Mouse (Mus musculus) ES-Bruce4 (cell line): ENCODE measurements around the gene Tcf7l1. TPM values are rescaled to one million over a fixed set of nuclear protein-coding genes. Genes with fewer than 3 reads are reported as not detected.
A peak's percentile ranks its signal among the peaks of the same experiment; 100 is the strongest.
"Not testable (repeated sequence)": the region's sequence is repeated elsewhere in the genome, so short reads cannot be mapped to it uniquely, and the experiment has no call there.

Experiments
- H3K27ac ChIP-seq: 2 replicates; pipeline ENCODE4 v1.5.1; 2012; ENCODE audit warnings: low read length, inconsistent platforms; ENCODE audit not compliant: insufficient read depth
- H3K27me3 ChIP-seq: 2 replicates; pipeline ENCODE4 v1.6.1; 2012; ENCODE audit warnings: mild to moderate bottlenecking, low read length, inconsistent platforms; ENCODE audit not compliant: control insufficient read depth, poor library complexity, insufficient read depth, severe bottlenecking
- H3K36me3 ChIP-seq: 2 replicates; pipeline ENCODE4 v1.6.1; 2012; ENCODE audit warnings: inconsistent platforms, mild to moderate bottlenecking, low read length, moderate library complexity; ENCODE audit not compliant: control insufficient read depth, poor library complexity, insufficient read depth, severe bottlenecking
- H3K4me1 ChIP-seq: one replicate; pipeline ENCODE4 v1.8.1; 2011; ENCODE audit warnings: low read length; ENCODE audit not compliant: control insufficient read depth, insufficient read depth
- H3K4me3 ChIP-seq: 2 replicates; pipeline ENCODE4 v1.5.1; 2011; ENCODE audit warnings: low read depth, mild to moderate bottlenecking, low read length
- H3K9ac ChIP-seq: 2 replicates; pipeline ENCODE4 v1.6.1; 2012; ENCODE audit warnings: low read depth, mild to moderate bottlenecking, inconsistent platforms; ENCODE audit not compliant: poor library complexity, severe bottlenecking
- H3K9me3 ChIP-seq: replicated peaks from 2 replicates; pipeline ENCODE4 v1.6.1; 2012; ENCODE audit warnings: mild to moderate bottlenecking, low read length, inconsistent platforms; ENCODE audit not compliant: control insufficient read depth, poor library complexity, insufficient read depth, severe bottlenecking
- CTCF ChIP-seq: IDR thresholded peaks from one replicate; pipeline ENCODE4 v1.8.1; 2011; ENCODE audit warnings: low read depth, low read length
- EP300 ChIP-seq: IDR thresholded peaks from 2 replicates; pipeline ENCODE4 v1.6.1; 2011; ENCODE audit warnings: low read depth, low read length; ENCODE audit not compliant: insufficient read depth
- POLR2A ChIP-seq: IDR thresholded peaks from one replicate; pipeline ENCODE4 v1.8.1; 2011; ENCODE audit warnings: low read length; ENCODE audit not compliant: insufficient read depth
- polyA plus RNA-seq: library from polyadenylated mRNA; stranded (reverse); fragments of >200 nt; gene quantifications from 2 replicates; pipeline ENCODE4 v1.2.4, GENCODE M21; 2011; ENCODE audit warnings: low read depth; ENCODE audit not compliant: missing spikeins, insufficient read depth, insufficient read length

Tcf7l1 gene
- 84.8 and 93.4 TPM in 2 replicates for polyA plus RNA-seq

DNA sequence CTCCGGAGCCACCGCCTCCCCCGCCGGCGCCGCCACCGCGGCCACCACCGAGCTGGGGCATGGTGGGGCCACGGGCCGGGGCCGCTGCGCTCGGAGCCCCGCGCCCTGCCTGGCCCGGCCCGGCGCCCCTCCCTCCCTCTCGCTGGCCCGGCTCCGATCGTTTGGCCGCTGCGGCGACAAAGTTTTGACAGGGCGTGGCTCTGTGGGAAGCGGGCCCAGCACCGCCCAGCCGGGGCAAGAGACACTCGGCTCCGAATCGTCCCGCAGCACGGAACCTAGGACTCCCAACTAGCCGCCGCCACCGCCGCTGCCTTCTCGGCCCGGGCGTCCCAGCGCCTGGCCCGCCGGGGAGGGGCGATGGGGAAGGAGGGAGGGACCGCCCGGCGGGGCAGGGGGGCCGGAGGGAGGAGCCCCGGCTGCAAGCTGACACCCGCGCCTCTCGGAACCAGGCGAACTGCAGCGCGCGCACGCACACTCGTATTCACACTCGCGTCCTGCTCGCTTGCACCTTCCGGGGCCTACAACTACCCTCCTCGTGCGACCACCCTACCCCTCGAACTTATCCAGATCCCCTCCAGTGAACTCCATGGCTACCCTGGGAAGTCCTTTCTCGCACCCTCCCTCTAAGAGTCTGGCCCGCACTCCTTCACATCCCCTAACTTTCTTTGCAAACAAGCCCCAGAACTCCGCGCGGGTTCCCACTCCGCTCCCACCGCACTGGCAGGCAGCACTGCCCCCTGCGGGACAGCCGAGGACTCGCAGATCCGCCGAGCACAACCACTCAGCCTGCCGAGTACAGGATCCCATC is at the start of gene Tcf7l1:
Gene Tcf7l1 (minus strand): TSS at position 363 of the 808 bp plus-strand sequence.
- no peaks in the 10 kb centered on the region for H3K27me3 ChIP-seq
- H3K27ac ChIP-seq: peak within 1 kb of the TSS; percentile 28; the same call in 1 of the 2 replicates
- no peaks in the 10 kb centered on the region for H3K9me3 ChIP-seq
- H3K9ac ChIP-seq: peak within 1 kb of the TSS; percentile 88
- peak; percentile 89 for TF ChIP-seq CTCF
- peak; percentile 25; the same call in 1 of the 2 replicates for TF ChIP-seq EP300
- peak; percentile 24 for TF ChIP-seq POLR2A
- H3K36me3 ChIP-seq: peaks cover 12% of the 10 kb centered on the region
- peak within 1 kb of the TSS; percentile 80 for H3K4me3 ChIP-seq
- H3K4me1 ChIP-seq: peaks cover 1% of the 10 kb centered on the region

DNA sequence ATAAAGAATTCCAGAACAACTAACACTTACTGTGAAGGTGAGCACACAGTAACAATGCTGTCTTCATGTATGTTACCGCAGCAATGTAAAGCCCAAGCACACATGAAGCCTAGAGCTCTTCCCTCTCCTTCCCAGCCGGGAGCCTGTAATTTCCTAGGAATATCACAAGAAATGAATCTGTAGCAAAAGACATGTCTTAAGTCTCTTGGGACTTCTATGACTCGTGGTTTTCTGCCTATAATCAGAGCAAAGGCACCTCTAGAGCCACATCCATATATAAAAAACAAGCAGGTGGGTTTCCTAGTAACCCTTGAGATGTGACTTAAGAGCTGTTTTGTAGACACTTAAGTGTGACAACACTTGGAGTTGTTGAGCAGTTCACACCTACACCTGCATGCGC is 48.7 kb upstream of the Tcf7l1 start:
- Histone ChIP-seq H3K27ac (no peak overlapping the region), H3K9me3 (no peaks in the 10 kb centered on the region), H3K36me3 (peaks cover 11% of the 10 kb centered on the region), H3K4me1 (peaks cover 2% of the 10 kb centered on the region), H3K27me3 (no peaks in the 10 kb centered on the region), H3K9ac (no peak overlapping the region), H3K4me3 (no peak overlapping the region)
- TF ChIP-seq EP300 (no peak), POLR2A (no peak), CTCF (no peak)

DNA sequence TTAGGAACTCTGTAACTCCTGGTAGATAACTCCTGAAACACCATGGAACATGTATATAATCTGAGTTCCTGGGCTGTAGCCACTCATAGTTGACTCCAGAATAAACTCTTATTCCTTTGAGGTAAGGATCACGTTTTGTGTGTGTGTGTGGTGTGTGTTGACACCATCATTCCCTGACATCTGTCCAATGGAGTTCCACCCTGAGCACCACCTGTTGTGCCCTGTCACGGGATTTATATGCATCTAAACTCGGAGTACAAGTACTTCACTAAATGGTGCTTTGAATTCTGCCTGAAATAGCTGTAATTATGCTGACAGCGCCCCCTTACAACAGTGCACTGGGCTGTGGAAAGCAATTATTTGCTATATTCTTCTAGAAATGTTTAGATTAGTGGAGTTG is 45.5 kb upstream of the Tcf7l1 start:
- TF ChIP-seq POLR2A: no peak
- TF ChIP-seq CTCF: no peak
- no peak for TF ChIP-seq EP300
- Histone ChIP-seq H3K27me3 (no peaks in the 10 kb centered on the region), H3K4me3 (no peak overlapping the region), H3K4me1 (no peaks in the 10 kb centered on the region), H3K9me3 (no peaks in the 10 kb centered on the region), H3K9ac (no peak overlapping the region), H3K36me3 (no peaks in the 10 kb centered on the region), H3K27ac (no peak overlapping the region)

DNA sequence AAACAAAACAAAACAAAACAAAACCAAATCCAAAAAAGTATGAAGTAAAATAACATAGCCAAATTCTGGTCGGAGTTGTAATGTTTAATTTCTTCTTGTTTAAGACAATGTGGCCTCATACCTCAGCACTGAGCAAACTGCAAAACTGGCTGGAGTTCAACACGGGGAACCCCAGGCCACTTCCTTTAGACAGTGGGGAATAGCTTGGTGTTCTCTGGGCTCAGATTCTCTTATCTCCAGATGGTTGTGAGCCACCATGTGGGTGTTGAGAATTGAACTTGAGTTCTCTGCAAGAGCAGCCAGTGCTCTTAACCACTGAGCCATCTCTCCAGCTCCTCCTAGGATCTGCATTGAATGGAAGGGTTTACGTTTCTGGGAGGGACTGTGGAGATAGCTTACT is 42.8 kb upstream of the Tcf7l1 start:
- no peak overlapping the region for H3K4me3 ChIP-seq
- H3K9ac ChIP-seq: no peak overlapping the region
- no peaks in the 10 kb centered on the region for H3K27me3 ChIP-seq
- no peaks in the 10 kb centered on the region for H3K36me3 ChIP-seq
- no peaks in the 10 kb centered on the region for H3K4me1 ChIP-seq
- TF ChIP-seq POLR2A (no peak), EP300 (no peak), CTCF (no peak)
- no peaks in the 10 kb centered on the region for H3K9me3 ChIP-seq
- H3K27ac ChIP-seq: no peak overlapping the region

DNA sequence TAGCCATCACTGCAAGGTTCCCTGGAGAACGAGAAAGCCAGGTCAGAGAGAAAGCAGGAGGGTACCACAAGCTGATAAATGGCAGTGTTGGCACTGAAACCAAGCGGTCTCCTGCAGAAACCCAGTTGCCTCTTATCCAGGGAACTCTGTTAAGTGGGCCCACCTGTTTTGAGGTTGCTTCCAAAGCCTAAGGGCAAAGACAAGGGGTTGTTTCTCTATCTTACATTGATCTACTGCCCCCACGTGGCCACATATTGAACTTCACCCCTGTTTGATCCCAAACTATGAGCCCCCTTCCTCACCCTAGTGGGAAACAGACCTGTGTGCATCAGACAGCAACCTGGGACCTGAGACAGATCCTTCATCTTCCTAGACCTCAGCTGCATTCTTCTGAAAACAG is 42.2 kb upstream of the Tcf7l1 start:
- H3K9me3 ChIP-seq: no peaks in the 10 kb centered on the region
- no peaks in the 10 kb centered on the region for H3K4me1 ChIP-seq
- H3K27ac ChIP-seq: no peak overlapping the region
- no peaks in the 10 kb centered on the region for H3K27me3 ChIP-seq
- H3K36me3 ChIP-seq: no peaks in the 10 kb centered on the region
- TF ChIP-seq EP300 (no peak), CTCF (peak; percentile 43)
- no peak overlapping the region for H3K4me3 ChIP-seq
- H3K9ac ChIP-seq: no peak overlapping the region

DNA sequence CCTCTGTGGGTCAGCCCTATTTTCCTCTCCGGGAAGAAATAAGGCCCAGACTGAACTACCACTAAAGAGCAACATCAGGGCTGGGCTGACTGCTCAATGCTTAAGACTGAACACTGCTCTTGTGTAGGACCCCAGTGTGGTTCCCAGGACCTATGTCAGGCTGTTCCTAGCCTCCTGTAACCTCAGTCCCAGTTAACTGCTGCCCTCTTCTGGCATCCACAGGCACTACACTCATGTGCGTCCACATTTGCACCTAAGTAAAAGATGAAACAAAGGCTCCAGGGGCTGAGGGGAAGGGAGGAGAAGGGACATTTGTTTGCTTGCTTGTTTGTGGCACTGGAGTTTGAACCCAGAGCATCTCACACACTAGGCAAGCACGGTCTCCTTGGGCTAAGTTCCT is 39.8 kb upstream of the Tcf7l1 start:
- TF ChIP-seq POLR2A (no peak), EP300 (peak; percentile 71; the same call in 1 of the 2 replicates), CTCF (peak; percentile 96)
- Histone ChIP-seq H3K9me3 (no peaks in the 10 kb centered on the region), H3K27me3 (no peaks in the 10 kb centered on the region), H3K9ac (peak overlapping the region; percentile 44; the same call in 1 of the 2 replicates), H3K36me3 (no peaks in the 10 kb centered on the region), H3K4me3 (no peak overlapping the region), H3K27ac (peak overlapping the region; percentile 46), H3K4me1 (no peaks in the 10 kb centered on the region)

DNA sequence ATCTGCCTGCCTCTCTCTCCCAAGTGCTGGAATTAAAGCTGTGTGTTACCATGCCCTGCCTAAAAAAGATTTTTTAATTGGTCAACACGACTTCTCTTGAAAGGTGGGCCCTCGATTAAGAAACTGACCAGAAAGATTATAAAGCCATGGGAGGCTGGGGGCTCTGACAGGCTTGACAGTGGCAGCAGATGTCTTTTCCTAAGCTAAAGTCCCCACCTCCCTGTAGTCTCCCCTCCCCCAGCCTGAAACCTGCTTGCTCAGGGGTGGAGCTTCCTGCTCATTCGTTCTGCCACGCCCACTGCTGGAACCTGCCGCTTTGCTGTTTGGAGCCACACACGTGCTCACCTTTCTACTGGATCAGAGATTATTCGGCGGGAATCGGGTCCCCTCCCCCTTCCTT is 39.0 kb upstream of the Tcf7l1 start:
- not testable (repeated sequence) for H3K4me3 ChIP-seq, H3K36me3 ChIP-seq, H3K9me3 ChIP-seq, H3K4me1 ChIP-seq, H3K27ac ChIP-seq, H3K27me3 ChIP-seq
- peak overlapping the region; percentile 44; the same call in 1 of the 2 replicates for H3K9ac ChIP-seq
